Mouse (Mus musculus): ENCODE data around the gene Klf3. TPM values are rescaled to one million over a fixed set of nuclear protein-coding genes. Genes with fewer than 3 reads are reported as not detected.

Gene Klf3
- total RNA-seq, 2 experiments from 2014 or later = 55.0 to 55.2 TPM

- TF ChIP-seq CTCF (conservative IDR thresholded peaks at IDR 0.05) = peak; percentile 22; the same call in 1 of the 2 replicates
- H3K27ac ChIP-seq = peak overlapping the region; percentile 99
- peak in 1 of 2 experiments; percentile 40 for DNase-seq (ENCODE audit: low spot score in 2 of 2)
- peak overlapping the region; percentile 92 for H3K4me3 ChIP-seq
Measured at GRCm38 (mm10) chr5:64803720-64804462, 703 bp downstream of the Klf3 start.

GRCm38 (mm10) chr5:64805131-64805872, 2.1 kb downstream of the Klf3 start:
- Histone ChIP-seq H3K4me3 (peak overlapping the region; percentile 92), H3K27ac (peak overlapping the region; percentile 99)
- TF ChIP-seq CTCF (conservative IDR thresholded peaks at IDR 0.05) = no peak
- no peak for DNase-seq (ENCODE audit: low spot score in 2 of 2)

GRCm38 (mm10) chr5:64805873-64806505, 2.8 kb downstream of the Klf3 start:
- no peak for TF ChIP-seq CTCF (conservative IDR thresholded peaks at IDR 0.05)
- H3K4me3 ChIP-seq = peak overlapping the region; percentile 92
- peak in 1 of 2 experiments; percentile 40 for DNase-seq (ENCODE audit: low spot score in 2 of 2)
- H3K27ac ChIP-seq = peak overlapping the region; percentile 99

- H3K27ac ChIP-seq = peak overlapping the region; percentile 99
- peak overlapping the region; percentile 92 for H3K4me3 ChIP-seq
Measured at GRCm38 (mm10) chr5:64806600-64806999, 3.4 kb downstream of the Klf3 start.

GRCm38 (mm10) chr5:64807159-64807558, 4.0 kb downstream of the Klf3 start:
- no peak for TF ChIP-seq CTCF (conservative IDR thresholded peaks at IDR 0.05)
- Histone ChIP-seq H3K27ac (peak overlapping the region; percentile 99), H3K4me3 (no peak overlapping the region)
- DNase-seq (ENCODE audit: low spot score in 2 of 2) = no peak

More at GRCm38 (mm10) chr5:64806600-64806999, 3.4 kb downstream of the Klf3 start:
- DNase-seq (ENCODE audit: low spot score in 2 of 2) = no peak
- no peak for TF ChIP-seq CTCF (conservative IDR thresholded peaks at IDR 0.05)

- H3K27ac ChIP-seq = peak overlapping the region; percentile 99
- no peak for TF ChIP-seq CTCF (conservative IDR thresholded peaks at IDR 0.05)
- no peak for DNase-seq (ENCODE audit: low spot score in 2 of 2)
- H3K4me3 ChIP-seq = peak overlapping the region; percentile 33
Measured at GRCm38 (mm10) chr5:64807603-64808002, 4.4 kb downstream of the Klf3 start.

- no peak for TF ChIP-seq CTCF (conservative IDR thresholded peaks at IDR 0.05)
- Histone ChIP-seq H3K4me3 (peak overlapping the region; percentile 33), H3K27ac (peak overlapping the region; percentile 99)
- no peak for DNase-seq (ENCODE audit: low spot score in 2 of 2)
Measured at GRCm38 (mm10) chr5:64808106-64809010, 5.2 kb downstream of the Klf3 start.

GRCm38 (mm10) chr5:64809257-64809656, 6.1 kb downstream of the Klf3 start:
- DNase-seq (ENCODE audit: low spot score in 2 of 2) = no peak
- peak overlapping the region; percentile 4; the same call in 1 of the 2 replicates for H3K4me3 ChIP-seq
- peak overlapping the region; percentile 91 for H3K27ac ChIP-seq
- TF ChIP-seq CTCF (conservative IDR thresholded peaks at IDR 0.05) = peak; percentile 31

GRCm38 (mm10) chr5:64809864-64810263, 6.7 kb downstream of the Klf3 start:
- H3K27ac ChIP-seq = peak overlapping the region; percentile 91; the same call in 1 of the 2 replicates
- TF ChIP-seq CTCF (conservative IDR thresholded peaks at IDR 0.05) = no peak
- no peak for DNase-seq (ENCODE audit: low spot score in 2 of 2)
- H3K4me3 ChIP-seq = no peak overlapping the region

- no peak for TF ChIP-seq CTCF (conservative IDR thresholded peaks at IDR 0.05)
Measured at GRCm38 (mm10) chr5:64810860-64811499, 7.8 kb downstream of the Klf3 start.

GRCm38 (mm10) chr5:64811500-64812123, 8.4 kb downstream of the Klf3 start:
- no peak for DNase-seq (ENCODE audit: low spot score in 2 of 2)
- no peak for TF ChIP-seq CTCF (conservative IDR thresholded peaks at IDR 0.05)
- H3K4me3 ChIP-seq = peak overlapping the region; percentile 10; the same call in 1 of the 2 replicates
- peak overlapping the region; percentile 91 for H3K27ac ChIP-seq

More at GRCm38 (mm10) chr5:64810860-64811499, 7.8 kb downstream of the Klf3 start:
- Histone ChIP-seq H3K4me3 (peak overlapping the region; percentile 10; the same call in 1 of the 2 replicates), H3K27ac (peak overlapping the region; percentile 91)
- no peak for DNase-seq (ENCODE audit: low spot score in 2 of 2)
